ENCODE assay signal across 9 mouse cellular contexts in genomic region chr1:138841306-138842095, GRCm38 (mm10). TPM values are rescaled to one million over a fixed set of nuclear protein-coding genes. Genes with fewer than 3 reads are reported as not detected.
DNase-seq lines count a peak whose midpoint lies in the region; ATAC-seq and TF ChIP-seq lines count a peak whose summit lies in the region.
"Had no signal": no experiment of that assay in that cellular context is flagged by ENCODE, and none has a peak within 500 bp of the region (broad histone marks: within the 10 kb centered on the region; RNA-seq: fewer than 3 reads in every experiment).

No protein-coding gene starts in this region.

- H3K36me3 ChIP-seq in heart, adult 2 months (ENCODE audit: control insufficient read depth, insufficient read depth, low read length), result no peaks in the 10 kb centered on the region
- no peaks in the 10 kb centered on the region for H3K36me3 ChIP-seq in embryonic facial prominence, embryonic 13.5 days
- no peaks in the 10 kb centered on the region for H3K36me3 ChIP-seq in hindbrain, embryonic 14.5 days (replicated peaks; ENCODE audit: control insufficient read depth, insufficient read depth)

- H3K4me3 ChIP-seq in heart, adult 2 months, result peak overlapping the region; percentile 30
- H3K4me3 ChIP-seq in embryonic facial prominence, embryonic 13.5 days, result peak overlapping the region; percentile 43
- H3K4me3 ChIP-seq in hindbrain, embryonic 14.5 days (replicated peaks; ENCODE audit: low read length), result peak overlapping the region; percentile 34

- TF ChIP-seq POLR2A in heart, adult 2 months (IDR thresholded peaks at IDR 0.05; ENCODE audit: insufficient read depth, low read depth, low read length), result no peak

- TF ChIP-seq EP300 in heart, adult 2 months (IDR thresholded peaks at IDR 0.05; ENCODE audit: insufficient read depth, low read depth, low read length), result no peak

- peaks cover 48% of the 10 kb centered on the region for H3K27me3 ChIP-seq in heart, adult 2 months (ENCODE audit: control insufficient read depth, insufficient read depth, low read length)
- H3K27me3 ChIP-seq in embryonic facial prominence, embryonic 13.5 days, result peaks cover 94% of the 10 kb centered on the region
- peaks cover 75% of the 10 kb centered on the region for H3K27me3 ChIP-seq in hindbrain, embryonic 14.5 days (ENCODE audit: control insufficient read depth, insufficient read depth, low read length)

- no peak for TF ChIP-seq CTCF in heart, adult 2 months (IDR thresholded peaks at IDR 0.05)

- intact Hi-C loops in heart, adult 2 months (cut with DNase I), result loop anchor here (10.0 kb wide), 1 partner anchor 583 kb away; the partner anchor contains the start of gene Zbtb41

- no peaks in the 10 kb centered on the region for H3K79me2 ChIP-seq in heart, adult 2 months (replicated peaks; ENCODE audit: control insufficient read depth, insufficient read depth, low read length)

- H3K9ac ChIP-seq in heart, adult 2 months (ENCODE audit: low read depth, low read length), result no peak overlapping the region
- H3K9ac ChIP-seq in embryonic facial prominence, embryonic 13.5 days, result peak overlapping the region; percentile 32; the same call in 1 of the 2 replicates
- H3K9ac ChIP-seq in hindbrain, embryonic 14.5 days, result peak overlapping the region; percentile 58

- H3K27ac ChIP-seq in heart, adult 2 months, result no peak overlapping the region
- no peak overlapping the region for H3K27ac ChIP-seq in embryonic facial prominence, embryonic 13.5 days
- H3K27ac ChIP-seq in hindbrain, embryonic 14.5 days, result peak overlapping the region; percentile 79
- H3K27ac ChIP-seq: macrophage had no signal

- peaks cover 3% of the 10 kb centered on the region for H3K4me1 ChIP-seq in heart, adult 2 months (ENCODE audit: control insufficient read depth, insufficient read depth, low read length)
- H3K4me1 ChIP-seq in embryonic facial prominence, embryonic 13.5 days, result peaks cover 44% of the 10 kb centered on the region
- 0 out of 2 replicates have a peak, but pooled peaks cover 5% of the 10 kb centered on the region for H3K4me1 ChIP-seq in hindbrain, embryonic 14.5 days (replicated peaks; ENCODE audit: control insufficient read depth, insufficient read depth, low read length)

- no peak for ATAC-seq in embryonic facial prominence, embryonic 13.5 days (ENCODE audit: insufficient number of reproducible peaks, insufficient read depth, low FRiP score, low TSS enrichment, low read depth)
- no peak for ATAC-seq in hindbrain, embryonic 14.5 days (ENCODE audit: low FRiP score)

- 13% methylated on average over 54 of the region's 54 CpGs for WGBS in heart, adult 2 months
- under 1% methylated on average over 54 of the region's 54 CpGs for WGBS in embryonic facial prominence, embryonic 13.5 days
- WGBS in hindbrain, embryonic 14.5 days, result 3% methylated on average over 54 of the region's 54 CpGs

- H3K4me2 ChIP-seq in embryonic facial prominence, embryonic 13.5 days, result peak overlapping the region; percentile 67
- H3K4me2 ChIP-seq in hindbrain, embryonic 14.5 days (replicated peaks), result peak overlapping the region; percentile 50

- peak; percentile 64 to 74 for DNase-seq in heart, adult 2 months
- no peak for DNase-seq in heart, adult 11 months
- peak; percentile 73 for DNase-seq in ES-CJ7 (ENCODE audit: low read depth, low spot score)
- DNase-seq in hindbrain, embryonic 14.5 days (ENCODE audit: low spot score), result peak; percentile 57
- peak; percentile 64 for DNase-seq in mesoderm, embryonic 11.5 days (ENCODE audit: low read depth, low spot score)
- no peak for DNase-seq in adipocyte (ENCODE audit: low spot score)
- DNase-seq in layer of hippocampus, adult 9-11 months, result no peak

- no peaks in the 10 kb centered on the region for H3K9me3 ChIP-seq in embryonic facial prominence, embryonic 13.5 days
- H3K9me3 ChIP-seq in hindbrain, embryonic 14.5 days (ENCODE audit: control insufficient read depth, low read length), result no peaks in the 10 kb centered on the region

RNA-seq across cellular contexts. Expression of gene Lhx9, which starts 6.9 kb away (rescaled TPM):
- total RNA-seq in heart, adult 2 months (2021), result not detected
- not detected in 2 replicates for polyA plus RNA-seq in heart, adult 2 months (2012; rRNA removed)
- polyA plus RNA-seq in embryonic facial prominence, embryonic 13.5 days (2015; fragmentation: Nextera tagmentation; extraction: Ambion mirVana), result 0.66 and 0.73 TPM in 2 replicates
- polyA plus RNA-seq in hindbrain, embryonic 14.5 days (2014; fragmentation: Nextera tagmentation; extraction: Ambion mirVana), result 9.5 and 18.5 TPM in 2 replicates
- polyA plus RNA-seq: macrophage had no signal

RNA-seq across cellular contexts. Expression of gene 2310009B15Rik, which starts 15.2 kb away (rescaled TPM):
- total RNA-seq in heart, adult 2 months (2021), result 1 to 10 TPM; 8.0 to 8.3 TPM
- polyA plus RNA-seq in heart, adult 2 months (2012; rRNA removed), result 12.2 and 13.1 TPM in 2 replicates
- 36.3 and 42.6 TPM in 2 replicates for polyA plus RNA-seq in embryonic facial prominence, embryonic 13.5 days (2015; fragmentation: Nextera tagmentation; extraction: Ambion mirVana)
- polyA plus RNA-seq in hindbrain, embryonic 14.5 days (2014; fragmentation: Nextera tagmentation; extraction: Ambion mirVana), result 32.5 and 37.1 TPM in 2 replicates

Comparison
In these comparisons a context has a peak if more than half of its experiments do, and no peak if none do; other contexts are left out.
1. DNase-seq: peak in heart, adult 2 months (2 of 2), ES-CJ7 (single experiment), hindbrain, embryonic 14.5 days (single experiment) and mesoderm, embryonic 11.5 days (single experiment); none in heart, adult 11 months (single experiment), adipocyte (single experiment) and layer of hippocampus, adult 9-11 months (single experiment).
2. Peak in every context shown above with its lines, with median percentiles within 50 percentile points of each other: H3K4me3 ChIP-seq.